Mouse (Mus musculus) myocyte (in vitro differentiated cells): ENCODE measurements at regions not wholly inside any gene's neighbourhood (a gene's known extent, or its start where the extent isn't known, plus 50 kb on each side); places are given as distances from the start of the nearest gene placed in this dataset.

Experiments
- H3K27me3 ChIP-seq: one replicate; pipeline ENCODE4 v1.6.1; 2011; ENCODE audit not compliant: control insufficient read depth, insufficient read depth, insufficient read length
- H3K36me3 ChIP-seq: one replicate; pipeline ENCODE4 v1.6.1; 2011; ENCODE audit not compliant: control insufficient read depth, insufficient read depth
- H3K4me2 ChIP-seq: one replicate; pipeline ENCODE4 v1.6.1; 2011; ENCODE audit warnings: low read depth, control low read depth
- H3K4me3 ChIP-seq: one replicate; pipeline ENCODE4 v1.5.1; 2011; ENCODE audit warnings: mild to moderate bottlenecking, control low read depth, moderate library complexity
- H3K79me2 ChIP-seq: one replicate; pipeline ENCODE4 v1.6.1; 2011; ENCODE audit not compliant: control insufficient read depth, insufficient read depth
- H3ac ChIP-seq: one replicate; pipeline ENCODE4 v1.6.1; 2011; ENCODE audit not compliant: control insufficient read depth, insufficient read length
- CEBPB ChIP-seq: IDR thresholded peaks from 2 replicates; pipeline ENCODE4 v1.6.1; 2011; ENCODE audit warnings: mild to moderate bottlenecking, moderate library complexity; ENCODE audit not compliant: poor library complexity, insufficient read depth, severe bottlenecking
- E2F4 ChIP-seq: IDR thresholded peaks from one replicate; pipeline ENCODE4 v1.6.1; 2011; ENCODE audit warnings: mild to moderate bottlenecking, control low read depth, moderate library complexity; ENCODE audit not compliant: insufficient read depth
- MAX ChIP-seq: IDR thresholded peaks from one replicate; pipeline ENCODE4 v1.6.1; 2011; ENCODE audit warnings: low read depth, mild to moderate bottlenecking, control low read depth
- MYOD1 ChIP-seq, 3 experiments: IDR thresholded peaks; one replicate each; pipeline ENCODE4 v1.6.1; 2011; ENCODE audit warnings: control low read depth in 2 of 3, low read depth in 2 of 3, mild to moderate bottlenecking in 2 of 3, moderate library complexity in 1 of 3; ENCODE audit not compliant: insufficient read length in 2 of 3, control insufficient read depth in 1 of 3
- MYOG ChIP-seq, 3 experiments: IDR thresholded peaks; one replicate each; pipeline ENCODE4 v1.6.1; 2011; ENCODE audit warnings: control low read depth in 2 of 3, low read depth in 2 of 3, mild to moderate bottlenecking in 2 of 3; ENCODE audit not compliant: insufficient read length in 2 of 3, control insufficient read depth in 1 of 3, insufficient read depth in 1 of 3
- POLR2A ChIP-seq: IDR thresholded peaks from one replicate; pipeline ENCODE4 v1.6.1; 2011; ENCODE audit warnings: low read depth, mild to moderate bottlenecking, control low read depth, moderate library complexity; ENCODE audit not compliant: insufficient read length
- POLR2AphosphoS2 ChIP-seq: IDR thresholded peaks from one replicate; pipeline ENCODE4 v1.6.1; 2011; ENCODE audit warnings: low read depth, control low read depth; ENCODE audit not compliant: insufficient read length
- REST ChIP-seq: IDR thresholded peaks from one replicate; pipeline ENCODE4 v1.6.1; 2011; ENCODE audit warnings: mild to moderate bottlenecking, control low read depth, moderate library complexity; ENCODE audit not compliant: insufficient read depth, insufficient read length
- SRF ChIP-seq: IDR thresholded peaks from one replicate; pipeline ENCODE4 v1.6.1; 2011; ENCODE audit warnings: low read depth; ENCODE audit not compliant: control insufficient read depth, insufficient read length
- TCF12 ChIP-seq: IDR thresholded peaks from one replicate; pipeline ENCODE4 v1.6.1; 2011; ENCODE audit warnings: mild to moderate bottlenecking, control low read depth; ENCODE audit not compliant: poor library complexity, insufficient read depth, severe bottlenecking
- TCF3 ChIP-seq: IDR thresholded peaks from one replicate; pipeline ENCODE4 v1.6.1; 2011; ENCODE audit warnings: low read depth, control low read depth; ENCODE audit not compliant: insufficient read length
- USF1 ChIP-seq: IDR thresholded peaks from one replicate; pipeline ENCODE4 v1.6.1; 2011; ENCODE audit warnings: low read depth, mild to moderate bottlenecking, control low read depth, moderate library complexity

- H3K4me2 ChIP-seq: no peak overlapping the region
- no peaks in the 10 kb centered on the region for H3K79me2 ChIP-seq
- H3ac ChIP-seq: no peak overlapping the region
- no peaks in the 10 kb centered on the region for H3K27me3 ChIP-seq
- H3K36me3 ChIP-seq: no peaks in the 10 kb centered on the region
- no peak overlapping the region for H3K4me3 ChIP-seq
- TF ChIP-seq CEBPB (no peak), REST (no peak), SRF (no peak), TCF12 (no peak), E2F4 (no peak)
These were observed 213.8 kb downstream of the Enc1 start for GRCm38 (mm10) chr13:97454715-97455114.

GRCm38 (mm10) chr13:97453469-97453868 lies 212.6 kb downstream of the Enc1 start:
- Histone ChIP-seq H3K36me3 (no peaks in the 10 kb centered on the region), H3K27me3 (no peaks in the 10 kb centered on the region), H3ac (no peak overlapping the region), H3K4me3 (no peak overlapping the region), H3K79me2 (no peaks in the 10 kb centered on the region), H3K4me2 (no peak overlapping the region)
- TF ChIP-seq REST: no peak
- TF ChIP-seq MAX: no peak
- TF ChIP-seq MYOG (IDR thresholded peaks at IDR 0.05; ENCODE audit: control insufficient read depth in 1 of 3, insufficient read depth in 1 of 3, insufficient read length in 2 of 3, low read depth in 2 of 3): no peak
- TF ChIP-seq POLR2A: no peak
- TF ChIP-seq TCF12: no peak
- no peak for TF ChIP-seq POLR2AphosphoS2
- no peak for TF ChIP-seq E2F4
- no peak for TF ChIP-seq MYOD1 (IDR thresholded peaks at IDR 0.05; ENCODE audit: control insufficient read depth in 1 of 3, insufficient read length in 2 of 3, low read depth in 2 of 3)
- TF ChIP-seq TCF3: no peak
- no peak for TF ChIP-seq CEBPB
- no peak for TF ChIP-seq SRF
- TF ChIP-seq USF1: no peak

- TF ChIP-seq E2F4 (no peak), MYOD1 (IDR thresholded peaks at IDR 0.05; ENCODE audit: control insufficient read depth in 1 of 3, insufficient read length in 2 of 3, low read depth in 2 of 3) (no peak), MAX (no peak), SRF (no peak), MYOG (IDR thresholded peaks at IDR 0.05; ENCODE audit: control insufficient read depth in 1 of 3, insufficient read depth in 1 of 3, insufficient read length in 2 of 3, low read depth in 2 of 3) (no peak), REST (no peak), TCF12 (no peak)
- H3K4me3 ChIP-seq: no peak overlapping the region
- H3ac ChIP-seq: no peak overlapping the region
- no peak overlapping the region for H3K4me2 ChIP-seq
- H3K79me2 ChIP-seq: no peaks in the 10 kb centered on the region
- no peaks in the 10 kb centered on the region for H3K36me3 ChIP-seq
- no peaks in the 10 kb centered on the region for H3K27me3 ChIP-seq
These were observed 212.2 kb downstream of the Enc1 start for GRCm38 (mm10) chr13:97453090-97453430.

- Histone ChIP-seq H3K27me3 (no peaks in the 10 kb centered on the region), H3K4me3 (no peak overlapping the region), H3ac (no peak overlapping the region), H3K4me2 (no peak overlapping the region), H3K36me3 (no peaks in the 10 kb centered on the region), H3K79me2 (no peaks in the 10 kb centered on the region)
- TF ChIP-seq TCF3 (no peak), USF1 (no peak), MYOG (IDR thresholded peaks at IDR 0.05; ENCODE audit: control insufficient read depth in 1 of 3, insufficient read depth in 1 of 3, insufficient read length in 2 of 3, low read depth in 2 of 3) (no peak), SRF (no peak), TCF12 (no peak), MAX (no peak), REST (no peak), POLR2AphosphoS2 (no peak), POLR2A (no peak)
These were observed 211.6 kb downstream of the Enc1 start for GRCm38 (mm10) chr13:97452386-97453089.

- H3K27me3 ChIP-seq: no peaks in the 10 kb centered on the region
- no peaks in the 10 kb centered on the region for H3K79me2 ChIP-seq
- TF ChIP-seq POLR2A: no peak
- TF ChIP-seq MYOG (IDR thresholded peaks at IDR 0.05; ENCODE audit: control insufficient read depth in 1 of 3, insufficient read depth in 1 of 3, insufficient read length in 2 of 3, low read depth in 2 of 3): no peak
- TF ChIP-seq USF1: no peak
- no peak for TF ChIP-seq MAX
- no peak for TF ChIP-seq E2F4
- no peak for TF ChIP-seq MYOD1 (IDR thresholded peaks at IDR 0.05; ENCODE audit: control insufficient read depth in 1 of 3, insufficient read length in 2 of 3, low read depth in 2 of 3)
- TF ChIP-seq SRF: no peak
- TF ChIP-seq POLR2AphosphoS2: no peak
- TF ChIP-seq CEBPB: no peak
- H3K4me3 ChIP-seq: no peak overlapping the region
- H3K4me2 ChIP-seq: no peak overlapping the region
- no peaks in the 10 kb centered on the region for H3K36me3 ChIP-seq
- no peak overlapping the region for H3ac ChIP-seq
These were observed 210.4 kb downstream of the Enc1 start for GRCm38 (mm10) chr13:97451276-97451675.
